Mouse (Mus musculus) bone marrow macrophage, adult 2 months (primary cell): ENCODE data around the gene Zfp281.

Source experiments
- CTCF ChIP-seq: IDR thresholded peaks from 2 replicates; pipeline ENCODE4 v1.5.1; 2012; ENCODE audit warnings: low read depth, mild to moderate bottlenecking, low read length, moderate library complexity
- POLR2A ChIP-seq: IDR thresholded peaks from 2 replicates; pipeline ENCODE4 v1.6.1; 2012; ENCODE audit warnings: mild to moderate bottlenecking, low read depth, low read length, borderline replicate concordance

GRCm38 (mm10) chr1:136666513-136666912 is 41.8 kb downstream of the Zfp281 start:
- TF ChIP-seq CTCF (no peak), POLR2A (no peak)
